8 mouse cellular contexts compared by ENCODE assay signal in the genomic region with DNA sequence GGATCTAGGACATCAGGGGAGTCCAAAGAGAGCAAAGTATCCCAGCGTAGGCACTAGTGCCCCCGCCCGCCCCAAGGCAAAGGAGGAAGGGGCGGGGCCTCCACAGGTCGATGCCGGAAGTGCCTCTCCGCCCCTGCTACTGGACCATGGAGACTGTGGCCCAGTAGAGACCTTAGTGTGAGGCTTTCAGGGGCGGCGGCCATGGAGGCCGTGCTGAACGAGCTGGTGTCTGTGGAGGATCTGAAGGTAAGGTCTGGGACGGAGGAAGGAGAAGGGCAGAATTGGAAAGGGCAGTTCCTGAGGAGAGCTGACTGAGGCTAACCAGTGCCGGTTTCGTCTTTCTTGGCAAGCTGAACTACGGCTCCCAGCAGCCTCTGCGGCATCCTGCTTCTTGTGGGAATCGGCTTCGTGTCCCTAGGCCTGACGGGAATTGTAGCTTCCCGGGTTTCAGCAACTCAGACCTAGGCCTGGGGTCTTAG. TPM values are rescaled to one million over a fixed set of nuclear protein-coding genes. Genes with fewer than 3 reads are reported as not detected.
DNase-seq lines count a peak whose midpoint lies in the region; ATAC-seq and TF ChIP-seq lines count a peak whose summit lies in the region.

No protein-coding gene starts in this region.

- peak overlapping the region; percentile 84 for H3K27ac ChIP-seq in ES-Bruce4 (ENCODE audit: insufficient read depth, low read length)
- peak overlapping the region; percentile 83 for H3K27ac ChIP-seq in forebrain, embryonic 14.5 days (ENCODE audit: low read depth, low read length)
- peak overlapping the region; percentile 95 for H3K27ac ChIP-seq in neural tube, embryonic 15.5 days (replicated peaks)

- peak; percentile 97 for DNase-seq in forebrain, embryonic 14.5 days (ENCODE audit: low spot score)
- peak; percentile 89 to 91 for DNase-seq in heart, postnatal 14 days
- DNase-seq in layer of hippocampus, adult 11-12 months (ENCODE audit: low spot score): peak; percentile 93
- DNase-seq in lung, adult 18-20 months: peak; percentile 92
- peak; percentile 90 for DNase-seq in testis, postnatal 14 days (ENCODE audit: low spot score)

- peak overlapping the region; percentile 93 for H3K4me2 ChIP-seq in forebrain, embryonic 14.5 days (ENCODE audit: low read length)
- H3K4me2 ChIP-seq in neural tube, embryonic 15.5 days: peak overlapping the region; percentile 82

- WGBS in forebrain, embryonic 14.5 days: under 1% methylated on average over 20 of the region's 20 CpGs
- WGBS in neural tube, embryonic 15.5 days: under 1% methylated on average over 20 of the region's 20 CpGs

- no peak for TF ChIP-seq POLR2A in ES-Bruce4 (IDR thresholded peaks at IDR 0.05; ENCODE audit: insufficient read depth, low read length)

- H3K27me3 ChIP-seq in ES-Bruce4 (ENCODE audit: control insufficient read depth, insufficient read depth, low read length, poor library complexity, severe bottlenecking): no peaks in the 10 kb centered on the region
- H3K27me3 ChIP-seq in forebrain, embryonic 14.5 days (replicated peaks; ENCODE audit: control insufficient read depth, insufficient read depth, low read length): no peaks in the 10 kb centered on the region
- no peaks in the 10 kb centered on the region for H3K27me3 ChIP-seq in neural tube, embryonic 15.5 days (replicated peaks)

- H3K9ac ChIP-seq in ES-Bruce4 (ENCODE audit: low read depth, poor library complexity, severe bottlenecking): peak overlapping the region; percentile 58
- H3K9ac ChIP-seq in forebrain, embryonic 14.5 days (ENCODE audit: low read length): peak overlapping the region; percentile 70
- H3K9ac ChIP-seq in neural tube, embryonic 15.5 days (replicated peaks): peak overlapping the region; percentile 87

- no peaks in the 10 kb centered on the region for H3K9me3 ChIP-seq in ES-Bruce4 (replicated peaks; ENCODE audit: control insufficient read depth, insufficient read depth, low read length, poor library complexity, severe bottlenecking)
- no peaks in the 10 kb centered on the region for H3K9me3 ChIP-seq in forebrain, embryonic 14.5 days (replicated peaks; ENCODE audit: control insufficient read depth, low read length)
- H3K9me3 ChIP-seq in neural tube, embryonic 15.5 days (replicated peaks): no peaks in the 10 kb centered on the region

- intact Hi-C loops in heart, postnatal 14 days (cut with DNase I): loop anchor here (2.0 to 10.0 kb wide), 2 partner anchors 25 to 823 kb away; partner anchors contain the start of genes Mepce, Plod3 and Zcwpw1

- ATAC-seq in cerebellum, adult (ENCODE audit: insufficient number of reproducible peaks, low FRiP score, low TSS enrichment): peak; percentile 84
- peak; percentile 93 for ATAC-seq in forebrain, embryonic 14.5 days
- peak; percentile 94 for ATAC-seq in neural tube, embryonic 15.5 days (ENCODE audit: low FRiP score)

- H3K36me3 ChIP-seq in ES-Bruce4 (ENCODE audit: control insufficient read depth, insufficient read depth, low read length, poor library complexity, severe bottlenecking): peaks cover 6% of the 10 kb centered on the region; the same call in 1 of the 2 replicates
- H3K36me3 ChIP-seq in forebrain, embryonic 14.5 days (ENCODE audit: control insufficient read depth, insufficient read depth, low read length): peaks cover 38% of the 10 kb centered on the region
- peaks cover 41% of the 10 kb centered on the region for H3K36me3 ChIP-seq in neural tube, embryonic 15.5 days

- TF ChIP-seq CTCF in ES-Bruce4 (IDR thresholded peaks at IDR 0.05; ENCODE audit: low read depth, low read length): no peak

- TF ChIP-seq EP300 in ES-Bruce4 (IDR thresholded peaks at IDR 0.05; ENCODE audit: insufficient read depth, low read depth, low read length): no peak

- H3K4me1 ChIP-seq in ES-Bruce4 (ENCODE audit: control insufficient read depth, insufficient read depth, low read length): peaks cover 5% of the 10 kb centered on the region
- H3K4me1 ChIP-seq in forebrain, embryonic 14.5 days (ENCODE audit: control insufficient read depth, insufficient read depth, low read length): peaks cover 6% of the 10 kb centered on the region; the same call in 1 of the 2 replicates
- H3K4me1 ChIP-seq in neural tube, embryonic 15.5 days: peaks cover 45% of the 10 kb centered on the region

- H3K4me3 ChIP-seq in ES-Bruce4 (ENCODE audit: low read depth, low read length): peak overlapping the region; percentile 91
- peak overlapping the region; percentile 64 for H3K4me3 ChIP-seq in forebrain, embryonic 14.5 days (ENCODE audit: low read depth, low read length)
- peak overlapping the region; percentile 73 for H3K4me3 ChIP-seq in neural tube, embryonic 15.5 days (replicated peaks)

RNA-seq across cellular contexts. Expression of gene Cldn15, which starts 4.4 kb away (rescaled TPM):
- not detected in 2 replicates for polyA plus RNA-seq in ES-Bruce4 (2011; ENCODE audit: insufficient read depth, insufficient read length, low read depth, missing spikeins)
- polyA plus RNA-seq in forebrain, embryonic 14.5 days (2014; fragmentation: Nextera tagmentation; extraction: Ambion mirVana): 0.11 TPM in 1 of 2 replicates, not detected in the other
- 10 to 100 TPM in 1 of 2 experiments, 1 to 10 TPM in 1; 8.9 to 11.2 TPM for total RNA-seq in heart, postnatal 14 days (2021)
- polyA plus RNA-seq in neural tube, embryonic 15.5 days (2015; fragmentation: Nextera tagmentation; extraction: Ambion mirVana): 0.67 and 1.0 TPM in 2 replicates

RNA-seq across cellular contexts. Expression of gene Fis1, which starts 8.9 kb away (rescaled TPM):
- 87.8 and 97.5 TPM in 2 replicates for polyA plus RNA-seq in ES-Bruce4 (2011; ENCODE audit: insufficient read depth, insufficient read length, low read depth, missing spikeins)
- 432 and 495 TPM in 2 replicates for polyA plus RNA-seq in forebrain, embryonic 14.5 days (2014; fragmentation: Nextera tagmentation; extraction: Ambion mirVana)
- total RNA-seq in heart, postnatal 14 days (2021): 100 to 1,000 TPM; 166 to 167 TPM
- polyA plus RNA-seq in neural tube, embryonic 15.5 days (2015; fragmentation: Nextera tagmentation; extraction: Ambion mirVana): 339 and 354 TPM in 2 replicates

RNA-seq across cellular contexts. Expression of gene Plod3, which starts 24.8 kb away (rescaled TPM):
- 29.3 and 33.9 TPM in 2 replicates for polyA plus RNA-seq in ES-Bruce4 (2011; ENCODE audit: insufficient read depth, insufficient read length, low read depth, missing spikeins)
- 21.7 and 22.2 TPM in 2 replicates for polyA plus RNA-seq in forebrain, embryonic 14.5 days (2014; fragmentation: Nextera tagmentation; extraction: Ambion mirVana)
- total RNA-seq in heart, postnatal 14 days (2021): 10 to 100 TPM; 40.3 to 42.2 TPM
- 36.4 and 39.0 TPM in 2 replicates for polyA plus RNA-seq in neural tube, embryonic 15.5 days (2015; fragmentation: Nextera tagmentation; extraction: Ambion mirVana)

RNA-seq across cellular contexts. Expression of gene Znhit1, which starts 25.8 kb away (rescaled TPM):
- 26.6 and 27.0 TPM in 2 replicates for polyA plus RNA-seq in ES-Bruce4 (2011; ENCODE audit: insufficient read depth, insufficient read length, low read depth, missing spikeins)
- 125 and 136 TPM in 2 replicates for polyA plus RNA-seq in forebrain, embryonic 14.5 days (2014; fragmentation: Nextera tagmentation; extraction: Ambion mirVana)
- 10 to 100 TPM; 50.4 to 54.9 TPM for total RNA-seq in heart, postnatal 14 days (2021)
- polyA plus RNA-seq in neural tube, embryonic 15.5 days (2015; fragmentation: Nextera tagmentation; extraction: Ambion mirVana): 126 and 137 TPM in 2 replicates

RNA-seq across cellular contexts. Expression of gene Ift22, which starts 54.1 kb away (rescaled TPM):
- polyA plus RNA-seq in ES-Bruce4 (2011; ENCODE audit: insufficient read depth, insufficient read length, low read depth, missing spikeins): 9.3 and 10.1 TPM in 2 replicates
- 137 and 158 TPM in 2 replicates for polyA plus RNA-seq in forebrain, embryonic 14.5 days (2014; fragmentation: Nextera tagmentation; extraction: Ambion mirVana)
- total RNA-seq in heart, postnatal 14 days (2021): 10 to 100 TPM; 10.7 to 12.0 TPM
- polyA plus RNA-seq in neural tube, embryonic 15.5 days (2015; fragmentation: Nextera tagmentation; extraction: Ambion mirVana): 106 and 115 TPM in 2 replicates

Comparison
In these comparisons a context has a peak if more than half of its experiments do, and no peak if none do; other contexts are left out.
1. Peak in every context shown above with its lines: DNase-seq, ATAC-seq, H3K4me3 ChIP-seq and H3K27ac ChIP-seq.